Mouse (Mus musculus) stomach, embryonic 14.5 days (tissue): ENCODE data around the gene Acaa1a. TPM values are rescaled to one million over a fixed set of nuclear protein-coding genes. Genes with fewer than 3 reads are reported as not detected.

Source experiments
- ATAC-seq: fragments of 200-750 bp; cut with Nextera tagmentation; 2 replicates; pipeline ENCODE4 v1.8.0; 2017; ENCODE audit warnings: low read depth, moderate TSS enrichment; ENCODE audit not compliant: insufficient number of reproducible peaks, insufficient read depth, low FRiP score
- H3K27ac ChIP-seq: fragments of 300-500 bp; sonication (generic); 2 replicates; pipeline ENCODE4 v1.5.1; 2014; ENCODE audit warnings: mild to moderate bottlenecking, low read length, moderate library complexity, mixed read lengths
- H3K27me3 ChIP-seq: fragments of 300-500 bp; sonication (generic); 2 replicates; pipeline ENCODE4 v1.6.1; 2014; ENCODE audit warnings: low read length, control low read depth, mixed read lengths; ENCODE audit not compliant: control insufficient read depth, insufficient read depth
- H3K36me3 ChIP-seq: fragments of 300-500 bp; sonication (generic); 2 replicates; pipeline ENCODE4 v1.6.1; 2014; ENCODE audit warnings: mild to moderate bottlenecking, control low read depth, low read length, moderate library complexity, mixed read lengths; ENCODE audit not compliant: control insufficient read depth, insufficient read depth
- H3K4me1 ChIP-seq: fragments of 300-500 bp; sonication (generic); 2 replicates; pipeline ENCODE4 v1.6.1; 2014; ENCODE audit warnings: low read length, control low read depth, mixed read lengths; ENCODE audit not compliant: control insufficient read depth, insufficient read depth
- H3K4me2 ChIP-seq: fragments of 300-500 bp; sonication (generic); replicated peaks from 2 replicates; pipeline ENCODE4 v1.6.1; 2014; ENCODE audit warnings: low read depth, low read length, control low read depth
- H3K4me3 ChIP-seq: fragments of 300-500 bp; sonication (generic); 2 replicates; pipeline ENCODE4 v1.5.1; 2014; ENCODE audit warnings: low read depth, low read length, control low read depth
- H3K9ac ChIP-seq: fragments of 300-500 bp; sonication (generic); replicated peaks from 2 replicates; pipeline ENCODE4 v1.6.1; 2014; ENCODE audit warnings: low read depth, mild to moderate bottlenecking, control low read depth, low read length, moderate library complexity, mixed read lengths
- H3K9me3 ChIP-seq: fragments of 300-500 bp; sonication (generic); 2 replicates; pipeline ENCODE4 v1.6.1; 2016; ENCODE audit warnings: low read depth, low read length, control low read depth; ENCODE audit not compliant: control insufficient read depth
- WGBS: fragments of 180-500 bp; shearing (Covaris S2); extraction: QIAGEN DNeasy Blood & Tissue Kit; methylation state at CpG from one replicate; pipeline ENCODE4 v1.1.7; 2014; 5-methylcytosine and 5-hydroxymethylcytosine counted together
- polyA plus RNA-seq: library from polyadenylated mRNA; unstranded; fragments of >200 nt; fragmentation: Nextera tagmentation; extraction: Ambion mirVana; gene quantifications from 2 replicates; pipeline ENCODE4 v1.2.1, GENCODE M21; 2014

Acaa1a gene
- polyA plus RNA-seq, 1 experiment from 2014 or later, result 101 TPM

GRCm38 (mm10) chr9:119378231-119378630 lies 38.8 kb downstream of the Acaa1a start:
- no peaks in the 10 kb centered on the region; the same call in 1 of the 2 replicates for H3K36me3 ChIP-seq
- no peak overlapping the region for H3K4me2 ChIP-seq
- no peaks in the 10 kb centered on the region for H3K27me3 ChIP-seq
- no peaks in the 10 kb centered on the region for H3K9me3 ChIP-seq
- 83% methylated on average over 4 of the region's 4 CpGs for WGBS
- no peak for ATAC-seq
- no peaks in the 10 kb centered on the region for H3K4me1 ChIP-seq
- H3K9ac ChIP-seq, result no peak overlapping the region
- H3K27ac ChIP-seq, result no peak overlapping the region
- H3K4me3 ChIP-seq, result no peak overlapping the region

GRCm38 (mm10) chr9:119382603-119383002 lies 43.1 kb downstream of the Acaa1a start:
- no peak overlapping the region for H3K4me2 ChIP-seq
- no peak overlapping the region for H3K4me3 ChIP-seq
- H3K36me3 ChIP-seq, result no peaks in the 10 kb centered on the region; the same call in 1 of the 2 replicates
- H3K4me1 ChIP-seq, result no peaks in the 10 kb centered on the region
- no peak for ATAC-seq
- no peaks in the 10 kb centered on the region for H3K27me3 ChIP-seq
- no peak overlapping the region for H3K27ac ChIP-seq
- no peaks in the 10 kb centered on the region for H3K9me3 ChIP-seq
- H3K9ac ChIP-seq, result no peak overlapping the region
- 62% methylated on average over 6 of the region's 6 CpGs for WGBS

DNA sequence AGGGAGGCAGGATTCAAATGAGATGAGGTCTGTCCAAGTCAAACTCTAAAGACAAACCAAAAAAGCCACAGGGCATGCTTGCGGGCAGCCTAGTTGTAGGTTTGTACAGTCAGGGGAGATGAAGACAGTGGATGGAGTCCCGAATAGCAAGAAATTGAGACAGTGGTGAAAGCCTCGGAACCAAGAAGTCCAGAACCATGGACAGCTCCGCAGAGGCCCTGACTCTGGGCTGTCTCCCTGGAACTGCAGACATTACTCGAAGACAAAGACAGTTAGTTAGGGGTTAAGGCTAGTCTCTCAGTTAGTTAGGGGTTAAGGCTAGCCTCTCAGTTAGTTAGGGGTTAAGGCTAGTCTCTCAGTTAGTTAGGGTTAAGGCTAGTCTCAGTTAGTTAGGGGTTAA lies 49.5 kb downstream of the Acaa1a start:
- ATAC-seq, result no peak
- Histone ChIP-seq H3K27me3 (no peaks in the 10 kb centered on the region), H3K9ac (no peak overlapping the region), H3K4me1 (no peaks in the 10 kb centered on the region), H3K4me3 (no peak overlapping the region), H3K36me3 (no peaks in the 10 kb centered on the region; the same call in 1 of the 2 replicates), H3K9me3 (no peaks in the 10 kb centered on the region), H3K27ac (no peak overlapping the region), H3K4me2 (no peak overlapping the region)
- WGBS, result 42% methylated on average over 5 of the region's 5 CpGs

GRCm38 (mm10) chr9:119390214-119390613 lies 50.7 kb downstream of the Acaa1a start:
- Histone ChIP-seq H3K36me3 (no peaks in the 10 kb centered on the region; the same call in 1 of the 2 replicates), H3K4me2 (no peak overlapping the region), H3K9me3 (no peaks in the 10 kb centered on the region), H3K4me3 (no peak overlapping the region), H3K9ac (no peak overlapping the region), H3K27me3 (no peaks in the 10 kb centered on the region), H3K27ac (no peak overlapping the region), H3K4me1 (no peaks in the 10 kb centered on the region)
- no peak for ATAC-seq
- 86% methylated on average over 2 of the region's 2 CpGs for WGBS

DNA sequence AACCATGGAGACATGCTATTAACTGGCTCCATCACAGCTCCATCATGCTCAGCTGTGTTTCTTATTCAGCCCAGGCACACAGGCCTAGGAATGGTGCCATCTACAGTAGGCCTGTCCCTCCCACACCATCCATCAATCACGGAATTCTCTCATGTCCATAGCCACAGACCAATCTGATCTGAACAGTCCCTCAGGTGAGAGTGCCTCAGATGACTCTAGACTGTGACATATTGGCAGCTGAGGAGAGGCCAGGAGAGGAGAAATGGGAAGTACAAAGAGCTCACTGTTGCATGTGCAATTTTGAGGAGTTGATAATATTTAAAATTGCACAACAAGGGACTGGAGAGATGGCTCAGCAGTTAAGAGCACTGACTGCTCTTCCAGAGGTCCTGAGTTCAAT lies 55.3 kb downstream of the Acaa1a start:
- ATAC-seq, result no peak
- Histone ChIP-seq H3K9me3 (no peaks in the 10 kb centered on the region), H3K4me3 (no peak overlapping the region), H3K27ac (no peak overlapping the region), H3K4me2 (no peak overlapping the region), H3K4me1 (no peaks in the 10 kb centered on the region), H3K36me3 (no peaks in the 10 kb centered on the region; the same call in 1 of the 2 replicates), H3K9ac (no peak overlapping the region), H3K27me3 (no peaks in the 10 kb centered on the region)
- 82% methylated on average over 1 of the region's 1 CpGs for WGBS

Other genes with a start within 250 kb of the Acaa1a start
- 44.2 and 44.3 TPM in 2 replicates for gene Plcd1, start 246.2 kb upstream of the Acaa1a start, polyA plus RNA-seq
- 0.65 and 0.66 TPM in 2 replicates for gene Dlec1, start 237.2 kb upstream of the Acaa1a start, polyA plus RNA-seq
- 0.91 and 1.2 TPM in 2 replicates for gene Acaa1b, start 182.6 kb upstream of the Acaa1a start, polyA plus RNA-seq
- gene Gm47289, start 180.5 kb upstream of the Acaa1a start, polyA plus RNA-seq, result not detected in 2 replicates
- gene Slc22a13, start 130.6 kb upstream of the Acaa1a start, polyA plus RNA-seq, result not detected in 2 replicates
- gene Oxsr1, start 17.2 kb upstream of the Acaa1a start, polyA plus RNA-seq, result 16.6 and 16.9 TPM in 2 replicates
- gene Myd88, start 1.7 kb downstream of the Acaa1a start, polyA plus RNA-seq, result 28.4 and 33.9 TPM in 2 replicates
- 5.0 and 5.2 TPM in 2 replicates for gene Xylb, start 17.7 kb downstream of the Acaa1a start, polyA plus RNA-seq
- not detected in 2 replicates for gene Slc22a14, start 25.9 kb downstream of the Acaa1a start, polyA plus RNA-seq
- gene Acvr2b, start 62.4 kb downstream of the Acaa1a start, polyA plus RNA-seq, result 24.2 and 29.4 TPM in 2 replicates
- gene Exog, start 105.3 kb downstream of the Acaa1a start, polyA plus RNA-seq, result 29.0 and 31.1 TPM in 2 replicates
- gene Scn5a, start 239.3 kb downstream of the Acaa1a start, polyA plus RNA-seq, result 0.10 and 0.25 TPM in 2 replicates